Mouse (Mus musculus) myocyte (in vitro differentiated cells): ENCODE results near the gene Cltb. TPM values are rescaled to one million over a fixed set of nuclear protein-coding genes. Genes with fewer than 3 reads are reported as not detected.

ENCODE experiments used
- H3K27me3 ChIP-seq: one replicate; pipeline ENCODE4 v1.6.1; 2011; ENCODE audit not compliant: control insufficient read depth, insufficient read depth, insufficient read length
- H3K36me3 ChIP-seq: one replicate; pipeline ENCODE4 v1.6.1; 2011; ENCODE audit not compliant: control insufficient read depth, insufficient read depth
- H3K4me2 ChIP-seq: one replicate; pipeline ENCODE4 v1.6.1; 2011; ENCODE audit warnings: low read depth, control low read depth
- H3K4me3 ChIP-seq: one replicate; pipeline ENCODE4 v1.5.1; 2011; ENCODE audit warnings: mild to moderate bottlenecking, control low read depth, moderate library complexity
- H3K79me2 ChIP-seq: one replicate; pipeline ENCODE4 v1.6.1; 2011; ENCODE audit not compliant: control insufficient read depth, insufficient read depth
- H3ac ChIP-seq: one replicate; pipeline ENCODE4 v1.6.1; 2011; ENCODE audit not compliant: control insufficient read depth, insufficient read length
- CEBPB ChIP-seq: IDR thresholded peaks from 2 replicates; pipeline ENCODE4 v1.6.1; 2011; ENCODE audit warnings: mild to moderate bottlenecking, moderate library complexity; ENCODE audit not compliant: poor library complexity, insufficient read depth, severe bottlenecking
- E2F4 ChIP-seq: IDR thresholded peaks from one replicate; pipeline ENCODE4 v1.6.1; 2011; ENCODE audit warnings: mild to moderate bottlenecking, control low read depth, moderate library complexity; ENCODE audit not compliant: insufficient read depth
- MAX ChIP-seq: IDR thresholded peaks from one replicate; pipeline ENCODE4 v1.6.1; 2011; ENCODE audit warnings: low read depth, mild to moderate bottlenecking, control low read depth
- MYOD1 ChIP-seq, 3 experiments: IDR thresholded peaks; one replicate each; pipeline ENCODE4 v1.6.1; 2011; ENCODE audit warnings: control low read depth in 2 of 3, low read depth in 2 of 3, mild to moderate bottlenecking in 2 of 3, moderate library complexity in 1 of 3; ENCODE audit not compliant: insufficient read length in 2 of 3, control insufficient read depth in 1 of 3
- MYOG ChIP-seq, 3 experiments: IDR thresholded peaks; one replicate each; pipeline ENCODE4 v1.6.1; 2011; ENCODE audit warnings: control low read depth in 2 of 3, low read depth in 2 of 3, mild to moderate bottlenecking in 2 of 3; ENCODE audit not compliant: insufficient read length in 2 of 3, control insufficient read depth in 1 of 3, insufficient read depth in 1 of 3
- POLR2A ChIP-seq: IDR thresholded peaks from one replicate; pipeline ENCODE4 v1.6.1; 2011; ENCODE audit warnings: low read depth, mild to moderate bottlenecking, control low read depth, moderate library complexity; ENCODE audit not compliant: insufficient read length
- POLR2AphosphoS2 ChIP-seq: IDR thresholded peaks from one replicate; pipeline ENCODE4 v1.6.1; 2011; ENCODE audit warnings: low read depth, control low read depth; ENCODE audit not compliant: insufficient read length
- REST ChIP-seq: IDR thresholded peaks from one replicate; pipeline ENCODE4 v1.6.1; 2011; ENCODE audit warnings: mild to moderate bottlenecking, control low read depth, moderate library complexity; ENCODE audit not compliant: insufficient read depth, insufficient read length
- SRF ChIP-seq: IDR thresholded peaks from one replicate; pipeline ENCODE4 v1.6.1; 2011; ENCODE audit warnings: low read depth; ENCODE audit not compliant: control insufficient read depth, insufficient read length
- TCF12 ChIP-seq: IDR thresholded peaks from one replicate; pipeline ENCODE4 v1.6.1; 2011; ENCODE audit warnings: mild to moderate bottlenecking, control low read depth; ENCODE audit not compliant: poor library complexity, insufficient read depth, severe bottlenecking
- TCF3 ChIP-seq: IDR thresholded peaks from one replicate; pipeline ENCODE4 v1.6.1; 2011; ENCODE audit warnings: low read depth, control low read depth; ENCODE audit not compliant: insufficient read length
- USF1 ChIP-seq: IDR thresholded peaks from one replicate; pipeline ENCODE4 v1.6.1; 2011; ENCODE audit warnings: low read depth, mild to moderate bottlenecking, control low read depth, moderate library complexity
- polyA plus RNA-seq: library from polyadenylated mRNA; unstranded; fragments of >200 nt; fragmentation: generic; extraction: Trizol; gene quantifications from one replicate; pipeline ENCODE4 v1.2.1, GENCODE M21; 2012; ENCODE audit warnings: missing spikeins

Cltb gene
- polyA plus RNA-seq, 1 experiment: 43.0 TPM

DNA sequence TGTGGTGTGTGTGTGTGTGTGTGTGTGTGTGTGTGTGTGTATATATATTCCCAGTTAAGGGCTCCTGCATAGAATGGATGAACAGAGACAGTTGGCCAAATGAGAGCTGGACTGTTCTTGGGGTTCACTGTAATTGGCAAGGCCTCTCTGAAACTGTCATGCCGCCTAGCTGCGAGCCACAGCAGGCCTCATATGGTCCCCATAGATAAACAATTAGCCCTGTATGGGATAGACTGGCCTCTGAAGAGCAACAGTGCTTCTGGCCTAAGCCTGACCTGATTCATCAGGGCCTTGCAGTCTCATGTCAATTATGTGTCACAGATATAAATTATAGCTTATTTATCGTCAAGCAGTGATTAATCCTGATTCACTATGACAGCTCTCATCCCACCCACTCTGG is 3.1 kb downstream of the Cltb start:
- H3ac ChIP-seq: no peak overlapping the region
- no peaks in the 10 kb centered on the region for H3K27me3 ChIP-seq
- no peaks in the 10 kb centered on the region for H3K79me2 ChIP-seq
- no peak overlapping the region for H3K4me3 ChIP-seq
- no peaks in the 10 kb centered on the region for H3K36me3 ChIP-seq
- TF ChIP-seq SRF: no peak
- TF ChIP-seq MYOD1 (IDR thresholded peaks at IDR 0.05; ENCODE audit: control insufficient read depth in 1 of 3, insufficient read length in 2 of 3, low read depth in 2 of 3): no peak
- TF ChIP-seq REST: no peak
- TF ChIP-seq POLR2AphosphoS2: no peak
- TF ChIP-seq POLR2A: no peak
- no peak for TF ChIP-seq MYOG (IDR thresholded peaks at IDR 0.05; ENCODE audit: control insufficient read depth in 1 of 3, insufficient read depth in 1 of 3, insufficient read length in 2 of 3, low read depth in 2 of 3)
- no peak for TF ChIP-seq USF1
- no peak for TF ChIP-seq TCF12
- no peak for TF ChIP-seq MAX
- no peak for TF ChIP-seq E2F4
- TF ChIP-seq CEBPB: no peak
- no peak for TF ChIP-seq TCF3
- no peak overlapping the region for H3K4me2 ChIP-seq

DNA sequence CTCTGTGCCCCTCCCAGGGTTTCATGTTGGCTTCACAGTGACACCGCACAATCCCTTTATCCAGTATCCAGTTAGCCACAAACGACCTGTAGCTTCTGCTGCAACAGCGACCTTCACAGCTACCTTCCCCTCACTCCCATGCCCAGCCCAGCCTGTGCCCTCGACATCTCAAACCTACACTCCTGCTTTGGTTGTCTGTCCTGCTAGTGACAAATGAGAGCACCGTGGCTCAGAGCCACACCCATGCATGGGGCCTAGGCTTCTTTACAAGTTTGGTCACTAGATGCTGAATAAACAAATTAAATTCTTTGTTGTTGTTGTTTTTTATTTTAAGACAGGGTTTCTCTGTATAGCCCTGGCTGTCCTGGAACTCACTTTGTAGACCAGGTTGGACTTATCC is 3.9 kb downstream of the Cltb start:
- H3K4me3 ChIP-seq: no peak overlapping the region
- TF ChIP-seq REST: no peak
- no peak for TF ChIP-seq USF1
- TF ChIP-seq SRF: no peak
- TF ChIP-seq MAX: no peak
- no peak for TF ChIP-seq POLR2AphosphoS2
- no peak for TF ChIP-seq TCF3
- no peak for TF ChIP-seq TCF12
- TF ChIP-seq MYOD1 (IDR thresholded peaks at IDR 0.05; ENCODE audit: control insufficient read depth in 1 of 3, insufficient read length in 2 of 3, low read depth in 2 of 3): no peak
- no peak for TF ChIP-seq CEBPB

DNA sequence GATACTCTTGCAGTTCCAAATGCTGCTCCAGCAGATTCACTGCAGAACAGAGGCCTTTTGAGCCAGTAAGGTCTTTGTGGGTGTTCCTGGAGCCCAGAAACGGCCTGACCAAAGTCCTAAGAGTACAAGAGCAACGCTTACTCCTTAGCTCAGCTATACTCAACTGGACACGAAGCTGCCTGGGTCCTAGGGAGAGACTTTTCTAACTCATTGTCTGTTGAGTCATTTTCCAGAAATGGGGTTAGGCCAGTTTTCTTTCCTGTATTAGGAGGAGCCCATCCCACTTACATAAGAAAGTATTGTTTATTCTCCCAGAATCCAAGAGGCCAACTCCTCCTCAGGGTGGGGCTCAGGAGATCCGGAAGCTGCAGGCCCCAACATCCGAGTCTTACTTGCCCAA is 5.7 kb downstream of the Cltb start:
- no peak for TF ChIP-seq MYOG (IDR thresholded peaks at IDR 0.05; ENCODE audit: control insufficient read depth in 1 of 3, insufficient read depth in 1 of 3, insufficient read length in 2 of 3, low read depth in 2 of 3)
- TF ChIP-seq TCF3: no peak
- TF ChIP-seq REST: no peak
- TF ChIP-seq TCF12: no peak
- no peak overlapping the region for H3ac ChIP-seq
- no peaks in the 10 kb centered on the region for H3K27me3 ChIP-seq

More for the DNA sequence above, 3.9 kb downstream of the Cltb start:
- Histone ChIP-seq H3ac (no peak overlapping the region), H3K4me2 (no peak overlapping the region), H3K79me2 (no peaks in the 10 kb centered on the region), H3K27me3 (no peaks in the 10 kb centered on the region), H3K36me3 (no peaks in the 10 kb centered on the region)

DNA sequence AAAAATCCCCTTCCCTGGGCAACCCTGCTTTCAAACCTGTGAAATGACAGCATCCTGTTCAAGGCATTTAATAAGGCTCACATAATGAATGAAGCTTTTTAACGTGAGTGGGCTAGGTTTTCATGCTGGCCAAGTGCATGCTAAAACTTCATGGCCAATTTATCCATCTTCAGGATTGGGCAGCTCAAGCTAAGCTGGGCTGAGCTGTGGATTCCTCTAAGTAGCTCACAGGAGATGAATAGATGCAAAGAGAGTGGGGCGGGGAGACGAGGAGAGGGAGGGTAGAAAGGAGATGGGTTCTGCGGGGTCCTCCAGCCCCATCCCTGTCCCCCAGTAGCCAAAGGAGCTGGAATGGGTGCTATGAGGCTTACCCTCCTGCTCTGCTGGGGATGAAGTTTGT is 6.9 kb downstream of the Cltb start:
- no peak overlapping the region for H3ac ChIP-seq
- H3K36me3 ChIP-seq: no peaks in the 10 kb centered on the region
- H3K4me3 ChIP-seq: no peak overlapping the region
- no peak for TF ChIP-seq CEBPB
- no peak for TF ChIP-seq REST
- no peak for TF ChIP-seq MAX
- no peak for TF ChIP-seq TCF3
- no peak for TF ChIP-seq TCF12
- no peaks in the 10 kb centered on the region for H3K27me3 ChIP-seq
- H3K79me2 ChIP-seq: no peaks in the 10 kb centered on the region
- H3K4me2 ChIP-seq: no peak overlapping the region

More for the DNA sequence above, 5.7 kb downstream of the Cltb start:
- Histone ChIP-seq H3K4me2 (no peak overlapping the region), H3K4me3 (no peak overlapping the region), H3K36me3 (no peaks in the 10 kb centered on the region), H3K79me2 (no peaks in the 10 kb centered on the region)

DNA sequence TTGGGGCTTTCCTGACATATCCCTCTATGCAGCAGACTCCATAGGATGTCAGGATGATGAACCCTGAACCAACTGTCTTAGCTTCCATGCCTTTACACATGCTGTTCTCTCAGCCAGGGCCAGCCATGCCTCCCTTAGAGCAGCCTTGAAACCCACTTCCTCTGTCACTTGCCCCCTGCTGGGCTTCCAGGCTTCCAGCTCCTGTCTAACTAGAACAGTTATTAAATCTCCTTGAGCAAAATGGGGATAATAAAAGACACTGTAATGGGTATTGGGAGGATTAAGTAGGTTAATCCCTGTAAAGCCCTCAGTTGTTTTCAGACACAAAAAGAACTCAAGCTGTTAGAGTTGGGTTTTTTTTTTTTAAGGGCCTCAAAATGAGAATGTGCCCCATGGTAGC is 7.6 kb downstream of the Cltb start:
- no peaks in the 10 kb centered on the region for H3K27me3 ChIP-seq
- H3K4me2 ChIP-seq: no peak overlapping the region
- H3K36me3 ChIP-seq: no peaks in the 10 kb centered on the region
- H3ac ChIP-seq: no peak overlapping the region
- H3K79me2 ChIP-seq: no peaks in the 10 kb centered on the region
- TF ChIP-seq POLR2AphosphoS2 (no peak), POLR2A (no peak)
- no peak overlapping the region for H3K4me3 ChIP-seq
